ENCODE assay signal across 18 mouse cellular contexts in genomic region chr10:111540678-111541077, GRCm38 (mm10). TPM values are rescaled to one million over a fixed set of nuclear protein-coding genes. Genes with fewer than 3 reads are reported as not detected.
DNase-seq lines count a peak whose midpoint lies in the region; ATAC-seq lines count a peak whose summit lies in the region.
"Had no signal": no experiment of that assay in that cellular context is flagged by ENCODE, and none has a peak within 500 bp of the region (broad histone marks: within the 10 kb centered on the region; RNA-seq: fewer than 3 reads in every experiment).

No protein-coding gene starts in this region.

- 0 out of 2 replicates have a peak overlapping the region, but pooled peaks have one; percentile 40 for H3K27ac ChIP-seq in forebrain, embryonic 10.5 days
- no peak overlapping the region for H3K27ac ChIP-seq in forebrain, embryonic 16.5 days (ENCODE audit: low read length)
- peak overlapping the region; percentile 86 for H3K27ac ChIP-seq in kidney, embryonic 16.5 days (ENCODE audit: low read length)
- no peak overlapping the region for H3K27ac ChIP-seq in midbrain, embryonic 12.5 days (replicated peaks)
- H3K27ac ChIP-seq in midbrain, embryonic 15.5 days: no peak overlapping the region
- peak overlapping the region; percentile 87; the same call in 1 of the 2 replicates for H3K27ac ChIP-seq in limb, embryonic 12.5 days
- H3K27ac ChIP-seq: forebrain, embryonic 15.5 days; liver, embryonic 13.5 days had no signal

- WGBS in forebrain, embryonic 10.5 days: 78% methylated on average over 9 of the region's 9 CpGs
- 81% methylated on average over 9 of the region's 9 CpGs for WGBS in forebrain, embryonic 16.5 days
- WGBS in kidney, embryonic 16.5 days: 40% methylated on average over 9 of the region's 9 CpGs
- WGBS in midbrain, embryonic 12.5 days: 56% methylated on average over 9 of the region's 9 CpGs
- 56% methylated on average over 9 of the region's 9 CpGs for WGBS in midbrain, embryonic 15.5 days
- 93% methylated on average over 9 of the region's 9 CpGs for WGBS in limb, embryonic 12.5 days

- no peaks in the 10 kb centered on the region for H3K9me3 ChIP-seq in forebrain, embryonic 10.5 days
- H3K9me3 ChIP-seq in forebrain, embryonic 16.5 days (ENCODE audit: control insufficient read depth, low read length): no peaks in the 10 kb centered on the region
- H3K9me3 ChIP-seq in kidney, embryonic 16.5 days (ENCODE audit: low read length): no peaks in the 10 kb centered on the region
- no peaks in the 10 kb centered on the region for H3K9me3 ChIP-seq in midbrain, embryonic 12.5 days
- no peaks in the 10 kb centered on the region for H3K9me3 ChIP-seq in midbrain, embryonic 15.5 days
- peaks cover 3% of the 10 kb centered on the region; the same call in 1 of the 2 replicates for H3K9me3 ChIP-seq in limb, embryonic 12.5 days
- H3K9me3 ChIP-seq: forebrain, embryonic 15.5 days; heart, embryonic 10.5 days; liver, embryonic 13.5 days had no signal

- DNase-seq in forebrain, embryonic 10.5 days (ENCODE audit: extremely low spot score, low spot score): no peak
- DNase-seq in kidney, adult 9 months: no peak
- no peak for DNase-seq in urinary bladder, postnatal 25 days (ENCODE audit: low spot score)
- DNase-seq: adrenal gland, adult 8-10 months; cerebellum, adult 11-12 months; cerebellum, postnatal 14 days; gastrocnemius, postnatal 10 days; heart, postnatal 4 days; liver, embryonic 13.5 days had no signal

- no peaks in the 10 kb centered on the region for H3K36me3 ChIP-seq in forebrain, embryonic 10.5 days (replicated peaks)
- no peaks in the 10 kb centered on the region for H3K36me3 ChIP-seq in forebrain, embryonic 16.5 days (ENCODE audit: control insufficient read depth, insufficient read depth)
- H3K36me3 ChIP-seq in kidney, embryonic 16.5 days (ENCODE audit: insufficient read depth, low read length): no peaks in the 10 kb centered on the region
- no peaks in the 10 kb centered on the region for H3K36me3 ChIP-seq in midbrain, embryonic 12.5 days
- H3K36me3 ChIP-seq in midbrain, embryonic 15.5 days (replicated peaks): no peaks in the 10 kb centered on the region
- no peaks in the 10 kb centered on the region for H3K36me3 ChIP-seq in limb, embryonic 12.5 days
- H3K36me3 ChIP-seq: embryonic facial prominence, embryonic 13.5 days; forebrain, embryonic 15.5 days; heart, embryonic 10.5 days; liver, embryonic 13.5 days; midbrain, embryonic 10.5 days had no signal

- no peak overlapping the region for H3K9ac ChIP-seq in forebrain, embryonic 16.5 days (replicated peaks; ENCODE audit: low read depth, low read length)
- no peak overlapping the region for H3K9ac ChIP-seq in kidney, embryonic 16.5 days (replicated peaks; ENCODE audit: low read length)
- H3K9ac ChIP-seq in midbrain, embryonic 12.5 days (replicated peaks): no peak overlapping the region
- H3K9ac ChIP-seq in midbrain, embryonic 15.5 days: no peak overlapping the region
- H3K9ac ChIP-seq in limb, embryonic 12.5 days (replicated peaks): no peak overlapping the region
- H3K9ac ChIP-seq: embryonic facial prominence, embryonic 13.5 days; forebrain, embryonic 15.5 days; liver, embryonic 13.5 days had no signal

- H3K27me3 ChIP-seq in forebrain, embryonic 10.5 days (ENCODE audit: poor library complexity, severe bottlenecking): no peaks in the 10 kb centered on the region
- no peaks in the 10 kb centered on the region for H3K27me3 ChIP-seq in forebrain, embryonic 16.5 days (replicated peaks; ENCODE audit: control insufficient read depth, insufficient read depth, low read length)
- no peaks in the 10 kb centered on the region for H3K27me3 ChIP-seq in kidney, embryonic 16.5 days (ENCODE audit: insufficient read depth, low read length)
- no peaks in the 10 kb centered on the region; the same call in 1 of the 2 replicates for H3K27me3 ChIP-seq in midbrain, embryonic 12.5 days
- H3K27me3 ChIP-seq in midbrain, embryonic 15.5 days (replicated peaks): no peaks in the 10 kb centered on the region
- no peaks in the 10 kb centered on the region for H3K27me3 ChIP-seq in limb, embryonic 12.5 days
- H3K27me3 ChIP-seq: embryonic facial prominence, embryonic 13.5 days; forebrain, embryonic 15.5 days; liver, embryonic 13.5 days had no signal

- H3K4me1 ChIP-seq in forebrain, embryonic 10.5 days: peaks cover 54% of the 10 kb centered on the region
- H3K4me1 ChIP-seq in forebrain, embryonic 16.5 days (replicated peaks; ENCODE audit: control insufficient read depth, insufficient read depth, low read length): peaks cover 2% of the 10 kb centered on the region; the same call in 1 of the 2 replicates
- H3K4me1 ChIP-seq in kidney, embryonic 16.5 days (ENCODE audit: insufficient read depth, low read length): peaks cover 47% of the 10 kb centered on the region
- peaks cover 9% of the 10 kb centered on the region; the same call in 1 of the 2 replicates for H3K4me1 ChIP-seq in midbrain, embryonic 12.5 days
- H3K4me1 ChIP-seq in midbrain, embryonic 15.5 days: peaks cover 5% of the 10 kb centered on the region; the same call in 1 of the 2 replicates
- H3K4me1 ChIP-seq in limb, embryonic 12.5 days (replicated peaks): peaks cover 59% of the 10 kb centered on the region

- H3K4me2 ChIP-seq in forebrain, embryonic 16.5 days (ENCODE audit: low read length): no peak overlapping the region
- H3K4me2 ChIP-seq in kidney, embryonic 16.5 days (replicated peaks; ENCODE audit: low read depth, low read length): no peak overlapping the region
- no peak overlapping the region for H3K4me2 ChIP-seq in midbrain, embryonic 12.5 days (replicated peaks)
- H3K4me2 ChIP-seq in midbrain, embryonic 15.5 days: no peak overlapping the region
- no peak overlapping the region for H3K4me2 ChIP-seq in limb, embryonic 12.5 days
- H3K4me2 ChIP-seq: forebrain, embryonic 15.5 days; liver, embryonic 13.5 days had no signal

- ATAC-seq in forebrain, embryonic 16.5 days: no peak
- ATAC-seq in kidney, embryonic 16.5 days (ENCODE audit: low FRiP score, low TSS enrichment): peak; percentile 55; the same call in 1 of the 2 replicates
- ATAC-seq in midbrain, embryonic 12.5 days (ENCODE audit: low FRiP score, low read depth): peak; percentile 44; the same call in 1 of the 2 replicates
- no peak for ATAC-seq in midbrain, embryonic 15.5 days (replicated peaks)
- ATAC-seq in limb, embryonic 12.5 days (ENCODE audit: insufficient number of reproducible peaks, insufficient read depth, low FRiP score, low TSS enrichment, low read depth): no peak

- no peak overlapping the region for H3K4me3 ChIP-seq in forebrain, embryonic 10.5 days
- no peak overlapping the region for H3K4me3 ChIP-seq in forebrain, embryonic 16.5 days (replicated peaks; ENCODE audit: low read length)
- H3K4me3 ChIP-seq in kidney, embryonic 16.5 days (ENCODE audit: low read length): no peak overlapping the region
- H3K4me3 ChIP-seq in midbrain, embryonic 12.5 days: no peak overlapping the region
- H3K4me3 ChIP-seq in midbrain, embryonic 15.5 days: no peak overlapping the region
- H3K4me3 ChIP-seq in limb, embryonic 12.5 days (replicated peaks): no peak overlapping the region
- H3K4me3 ChIP-seq: forebrain, embryonic 15.5 days; heart, embryonic 10.5 days; liver, embryonic 13.5 days; midbrain, embryonic 10.5 days had no signal

RNA-seq across cellular contexts. Expression of gene Phlda1, which starts 34.6 kb away (rescaled TPM):
- 12.7 and 15.0 TPM in 2 replicates for polyA plus RNA-seq in forebrain, embryonic 10.5 days (2016; fragmentation: Nextera tagmentation; extraction: Ambion mirVana)
- polyA plus RNA-seq in forebrain, embryonic 16.5 days (2015; fragmentation: Nextera tagmentation; extraction: Ambion mirVana): 24.4 and 25.3 TPM in 2 replicates
- 27.3 and 36.6 TPM in 2 replicates for polyA plus RNA-seq in kidney, embryonic 16.5 days (2015; fragmentation: Nextera tagmentation; extraction: Ambion mirVana)
- 19.6 and 20.3 TPM in 2 replicates for polyA plus RNA-seq in midbrain, embryonic 12.5 days (2016; fragmentation: Nextera tagmentation; extraction: Ambion mirVana)
- polyA plus RNA-seq in midbrain, embryonic 15.5 days (2015; fragmentation: Nextera tagmentation; extraction: Ambion mirVana): 35.3 and 35.8 TPM in 2 replicates
- polyA plus RNA-seq in limb, embryonic 12.5 days (2016; fragmentation: Nextera tagmentation; extraction: Ambion mirVana): 28.2 and 35.3 TPM in 2 replicates

Comparison
In these comparisons a context has a peak if more than half of its experiments do, and no peak if none do; other contexts are left out.
1. H3K27ac ChIP-seq: peak in forebrain, embryonic 10.5 days (single experiment), kidney, embryonic 16.5 days (single experiment) and limb, embryonic 12.5 days (single experiment); none in forebrain, embryonic 16.5 days (single experiment), midbrain, embryonic 12.5 days (single experiment) and midbrain, embryonic 15.5 days (single experiment).
2. ATAC-seq: peak in kidney, embryonic 16.5 days (single experiment) and midbrain, embryonic 12.5 days (single experiment); none in forebrain, embryonic 16.5 days (single experiment), midbrain, embryonic 15.5 days (single experiment) and limb, embryonic 12.5 days (single experiment).